Comparison of ENCODE assay signal across 9 mouse cellular contexts in the genomic region with DNA sequence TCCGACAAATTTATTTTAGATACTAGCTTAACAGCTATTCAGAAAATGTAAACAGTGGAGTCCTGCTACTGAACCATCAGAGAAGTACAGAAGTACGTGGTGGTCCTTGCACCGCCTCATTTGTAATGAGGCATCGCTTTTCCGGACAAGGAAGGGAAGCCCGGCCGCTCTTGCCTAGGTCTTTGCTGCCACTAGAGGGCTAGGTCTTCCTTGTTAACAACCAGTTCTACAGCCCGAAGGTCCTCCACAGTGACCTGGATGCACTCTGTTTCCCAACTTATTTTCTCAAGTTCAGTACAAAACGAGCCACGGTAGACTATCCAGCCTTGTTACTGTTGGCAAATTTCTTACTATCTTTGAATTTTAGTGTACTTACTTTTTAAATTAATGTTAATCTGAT. TPM values are rescaled to one million over a fixed set of nuclear protein-coding genes. Genes with fewer than 3 reads are reported as not detected.
DNase-seq lines count a peak whose midpoint lies in the region; ATAC-seq and TF ChIP-seq lines count a peak whose summit lies in the region.
"Had no signal": no experiment of that assay in that cellular context is flagged by ENCODE, and none has a peak within 500 bp of the region (broad histone marks: within the 10 kb centered on the region; RNA-seq: fewer than 3 reads in every experiment).

No protein-coding gene starts in this region.

- 12% methylated on average over 10 of the region's 10 CpGs for WGBS in spleen, adult 2 months

- DNase-seq in frontal cortex, postnatal 36 days (ENCODE audit: low spot score in 2 of 2): no peak
- DNase-seq in A20 (ENCODE audit: low read depth, low spot score) (peak; percentile 20), adipocyte (ENCODE audit: low spot score) (peak; percentile 13)
- peak; percentile 17 to 54 for DNase-seq in heart, postnatal 14 days
- DNase-seq in lung, adult 18-20 months: peak; percentile 24 to 55
- peak; percentile 15 to 37 for DNase-seq in spleen, adult 2 months (ENCODE audit: low read depth in 1 of 2, low spot score in 2 of 2)
- no peak for DNase-seq in frontal cortex, postnatal 25 days (ENCODE audit: low spot score in 2 of 2)

- no peak for TF ChIP-seq POLR2A in spleen, adult 2 months (IDR thresholded peaks at IDR 0.05; ENCODE audit: low read depth, low read length)

- H3K27ac ChIP-seq in spleen, adult 2 months (ENCODE audit: insufficient read depth, low read length): no peak overlapping the region
- H3K27ac ChIP-seq: midbrain, embryonic 12.5 days had no signal

- H3K4me1 ChIP-seq in spleen, adult 2 months (ENCODE audit: control insufficient read depth, insufficient read depth, insufficient read length): no peaks in the 10 kb centered on the region
- H3K4me1 ChIP-seq: midbrain, embryonic 12.5 days had no signal

- H3K36me3 ChIP-seq in spleen, adult 2 months (ENCODE audit: control insufficient read depth, insufficient read depth, low read length): no peaks in the 10 kb centered on the region

- H3K4me3 ChIP-seq in spleen, adult 2 months (ENCODE audit: extremely low read depth, insufficient read depth, insufficient read length): no peak overlapping the region
- H3K4me3 ChIP-seq: midbrain, embryonic 12.5 days had no signal

- 0 out of 2 replicates have a peak, but pooled peaks have one; percentile 57 for ATAC-seq in frontal cortex, adult (ENCODE audit: low TSS enrichment)

- TF ChIP-seq CTCF in spleen, adult 2 months (IDR thresholded peaks at IDR 0.05; ENCODE audit: extremely low read depth, insufficient read depth, insufficient read length, insufficient replicate concordance): peak; percentile 72; the same call in 1 of the 2 replicates

- intact Hi-C loops in heart, postnatal 14 days (cut with DNase I): no loop called here

- no peaks in the 10 kb centered on the region for H3K27me3 ChIP-seq in spleen, adult 2 months (ENCODE audit: control insufficient read depth, insufficient read depth, low read length)
- H3K27me3 ChIP-seq: midbrain, embryonic 12.5 days had no signal

RNA-seq across cellular contexts. Expression of a gene that starts 12.9 kb away (rescaled TPM):
- under 1 TPM in 1 of 2 experiments, not detected in 1; 0.07 TPM for total RNA-seq in heart, postnatal 14 days (2021)
- 0.01 TPM in 1 of 2 replicates, not detected in the other for polyA plus RNA-seq in spleen, adult 2 months (2012; rRNA removed)

RNA-seq across cellular contexts. Expression of a gene that starts 32.7 kb away (rescaled TPM):
- total RNA-seq in heart, postnatal 14 days (2021): under 1 TPM; 0.39 to 0.67 TPM
- polyA plus RNA-seq in spleen, adult 2 months (2012; rRNA removed): 3.5 and 4.9 TPM in 2 replicates

RNA-seq across cellular contexts. Expression of a gene that starts 37.9 kb away (rescaled TPM):
- total RNA-seq in heart, postnatal 14 days (2021): 10 to 100 TPM; 16.0 to 22.9 TPM
- polyA plus RNA-seq in spleen, adult 2 months (2012; rRNA removed): 23.8 and 28.1 TPM in 2 replicates

Comparison
In these comparisons a context has a peak if more than half of its experiments do, and no peak if none do; other contexts are left out.
1. DNase-seq: peak in A20 (single experiment), adipocyte (single experiment), heart, postnatal 14 days (2 of 2), lung, adult 18-20 months (2 of 2) and spleen, adult 2 months (2 of 2); none in frontal cortex, postnatal 36 days (0 of 2) and frontal cortex, postnatal 25 days (0 of 2).